Mouse (Mus musculus) myocyte (in vitro differentiated cells): Measurements from ENCODE around the gene Lpin2. TPM values are rescaled to one million over a fixed set of nuclear protein-coding genes. Genes with fewer than 3 reads are reported as not detected.

Experiments
- H3K27me3 ChIP-seq: one replicate; pipeline ENCODE4 v1.6.1; 2011; ENCODE audit not compliant: control insufficient read depth, insufficient read depth, insufficient read length
- H3K36me3 ChIP-seq: one replicate; pipeline ENCODE4 v1.6.1; 2011; ENCODE audit not compliant: control insufficient read depth, insufficient read depth
- H3K4me2 ChIP-seq: one replicate; pipeline ENCODE4 v1.6.1; 2011; ENCODE audit warnings: low read depth, control low read depth
- H3K4me3 ChIP-seq: one replicate; pipeline ENCODE4 v1.5.1; 2011; ENCODE audit warnings: mild to moderate bottlenecking, control low read depth, moderate library complexity
- H3K79me2 ChIP-seq: one replicate; pipeline ENCODE4 v1.6.1; 2011; ENCODE audit not compliant: control insufficient read depth, insufficient read depth
- H3ac ChIP-seq: one replicate; pipeline ENCODE4 v1.6.1; 2011; ENCODE audit not compliant: control insufficient read depth, insufficient read length
- CEBPB ChIP-seq: IDR thresholded peaks from 2 replicates; pipeline ENCODE4 v1.6.1; 2011; ENCODE audit warnings: mild to moderate bottlenecking, moderate library complexity; ENCODE audit not compliant: poor library complexity, insufficient read depth, severe bottlenecking
- E2F4 ChIP-seq: IDR thresholded peaks from one replicate; pipeline ENCODE4 v1.6.1; 2011; ENCODE audit warnings: mild to moderate bottlenecking, control low read depth, moderate library complexity; ENCODE audit not compliant: insufficient read depth
- MAX ChIP-seq: IDR thresholded peaks from one replicate; pipeline ENCODE4 v1.6.1; 2011; ENCODE audit warnings: low read depth, mild to moderate bottlenecking, control low read depth
- MYOD1 ChIP-seq, 3 experiments: IDR thresholded peaks; one replicate each; pipeline ENCODE4 v1.6.1; 2011; ENCODE audit warnings: control low read depth in 2 of 3, low read depth in 2 of 3, mild to moderate bottlenecking in 2 of 3, moderate library complexity in 1 of 3; ENCODE audit not compliant: insufficient read length in 2 of 3, control insufficient read depth in 1 of 3
- MYOG ChIP-seq, 3 experiments: IDR thresholded peaks; one replicate each; pipeline ENCODE4 v1.6.1; 2011; ENCODE audit warnings: control low read depth in 2 of 3, low read depth in 2 of 3, mild to moderate bottlenecking in 2 of 3; ENCODE audit not compliant: insufficient read length in 2 of 3, control insufficient read depth in 1 of 3, insufficient read depth in 1 of 3
- POLR2A ChIP-seq: IDR thresholded peaks from one replicate; pipeline ENCODE4 v1.6.1; 2011; ENCODE audit warnings: low read depth, mild to moderate bottlenecking, control low read depth, moderate library complexity; ENCODE audit not compliant: insufficient read length
- POLR2AphosphoS2 ChIP-seq: IDR thresholded peaks from one replicate; pipeline ENCODE4 v1.6.1; 2011; ENCODE audit warnings: low read depth, control low read depth; ENCODE audit not compliant: insufficient read length
- REST ChIP-seq: IDR thresholded peaks from one replicate; pipeline ENCODE4 v1.6.1; 2011; ENCODE audit warnings: mild to moderate bottlenecking, control low read depth, moderate library complexity; ENCODE audit not compliant: insufficient read depth, insufficient read length
- SRF ChIP-seq: IDR thresholded peaks from one replicate; pipeline ENCODE4 v1.6.1; 2011; ENCODE audit warnings: low read depth; ENCODE audit not compliant: control insufficient read depth, insufficient read length
- TCF12 ChIP-seq: IDR thresholded peaks from one replicate; pipeline ENCODE4 v1.6.1; 2011; ENCODE audit warnings: mild to moderate bottlenecking, control low read depth; ENCODE audit not compliant: poor library complexity, insufficient read depth, severe bottlenecking
- TCF3 ChIP-seq: IDR thresholded peaks from one replicate; pipeline ENCODE4 v1.6.1; 2011; ENCODE audit warnings: low read depth, control low read depth; ENCODE audit not compliant: insufficient read length
- USF1 ChIP-seq: IDR thresholded peaks from one replicate; pipeline ENCODE4 v1.6.1; 2011; ENCODE audit warnings: low read depth, mild to moderate bottlenecking, control low read depth, moderate library complexity
- polyA plus RNA-seq: library from polyadenylated mRNA; unstranded; fragments of >200 nt; fragmentation: generic; extraction: Trizol; gene quantifications from one replicate; pipeline ENCODE4 v1.2.1, GENCODE M21; 2012; ENCODE audit warnings: missing spikeins

Gene Lpin2
- polyA plus RNA-seq, 1 experiment: 6.4 TPM

DNA sequence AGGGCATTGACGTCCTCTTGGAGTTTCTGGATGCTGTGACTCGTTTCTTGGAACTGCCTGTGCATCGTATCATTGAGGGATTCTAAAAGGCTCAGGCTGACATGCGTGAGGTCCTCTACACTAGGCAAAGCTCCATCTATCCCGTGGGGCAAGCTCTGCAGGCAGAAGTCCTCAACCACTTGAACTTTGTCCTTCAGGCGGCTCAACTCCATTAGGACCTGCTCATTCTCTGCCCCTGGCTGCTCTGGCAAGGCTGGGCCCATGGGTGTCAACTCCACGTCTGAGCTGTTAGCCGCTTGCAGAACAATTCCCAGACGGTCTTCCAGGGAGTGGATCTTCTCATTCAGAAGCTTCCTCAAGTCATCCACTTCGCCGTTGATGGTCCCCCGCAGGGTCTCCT is 91.5 kb downstream of the Lpin2 start:
- H3K4me2 ChIP-seq: no peak overlapping the region
- H3K27me3 ChIP-seq: no peaks in the 10 kb centered on the region
- H3K79me2 ChIP-seq: no peaks in the 10 kb centered on the region
- TF ChIP-seq MYOG (IDR thresholded peaks at IDR 0.05; ENCODE audit: control insufficient read depth in 1 of 3, insufficient read depth in 1 of 3, insufficient read length in 2 of 3, low read depth in 2 of 3): no peak
- TF ChIP-seq USF1: no peak
- no peak overlapping the region for H3ac ChIP-seq
- H3K36me3 ChIP-seq: no peaks in the 10 kb centered on the region
- no peak overlapping the region for H3K4me3 ChIP-seq

DNA sequence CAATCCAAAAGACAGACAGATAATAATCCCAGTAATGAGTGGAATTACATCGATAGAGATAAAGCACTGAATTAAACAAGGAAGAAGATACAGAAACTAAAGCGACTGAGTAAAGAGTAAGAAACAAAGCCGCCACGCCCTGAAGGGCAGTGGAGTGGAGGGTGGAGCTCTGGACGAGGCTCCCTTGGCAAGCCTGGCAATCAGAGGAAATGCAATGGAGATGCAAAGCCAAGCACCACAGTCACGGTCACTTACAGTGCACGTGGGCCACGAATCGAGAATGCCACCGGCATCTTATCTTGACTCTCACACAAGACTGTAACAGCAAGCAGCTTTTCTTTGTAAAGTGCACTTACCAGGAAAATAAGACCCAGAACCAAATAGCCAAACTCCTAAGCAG is 94.4 kb downstream of the Lpin2 start:
- H3K27me3 ChIP-seq: no peaks in the 10 kb centered on the region
- H3K36me3 ChIP-seq: no peaks in the 10 kb centered on the region
- TF ChIP-seq CEBPB: no peak
- no peak for TF ChIP-seq TCF12
- no peak for TF ChIP-seq MAX
- TF ChIP-seq E2F4: no peak
- TF ChIP-seq REST: no peak
- TF ChIP-seq POLR2AphosphoS2: no peak
- no peak for TF ChIP-seq POLR2A
- no peak for TF ChIP-seq MYOD1 (IDR thresholded peaks at IDR 0.05; ENCODE audit: control insufficient read depth in 1 of 3, insufficient read length in 2 of 3, low read depth in 2 of 3)
- no peak for TF ChIP-seq TCF3
- TF ChIP-seq MYOG (IDR thresholded peaks at IDR 0.05; ENCODE audit: control insufficient read depth in 1 of 3, insufficient read depth in 1 of 3, insufficient read length in 2 of 3, low read depth in 2 of 3): no peak
- no peak for TF ChIP-seq SRF
- no peak for TF ChIP-seq USF1
- H3K79me2 ChIP-seq: no peaks in the 10 kb centered on the region
- H3K4me2 ChIP-seq: no peak overlapping the region
- no peak overlapping the region for H3ac ChIP-seq
- no peak overlapping the region for H3K4me3 ChIP-seq

DNA sequence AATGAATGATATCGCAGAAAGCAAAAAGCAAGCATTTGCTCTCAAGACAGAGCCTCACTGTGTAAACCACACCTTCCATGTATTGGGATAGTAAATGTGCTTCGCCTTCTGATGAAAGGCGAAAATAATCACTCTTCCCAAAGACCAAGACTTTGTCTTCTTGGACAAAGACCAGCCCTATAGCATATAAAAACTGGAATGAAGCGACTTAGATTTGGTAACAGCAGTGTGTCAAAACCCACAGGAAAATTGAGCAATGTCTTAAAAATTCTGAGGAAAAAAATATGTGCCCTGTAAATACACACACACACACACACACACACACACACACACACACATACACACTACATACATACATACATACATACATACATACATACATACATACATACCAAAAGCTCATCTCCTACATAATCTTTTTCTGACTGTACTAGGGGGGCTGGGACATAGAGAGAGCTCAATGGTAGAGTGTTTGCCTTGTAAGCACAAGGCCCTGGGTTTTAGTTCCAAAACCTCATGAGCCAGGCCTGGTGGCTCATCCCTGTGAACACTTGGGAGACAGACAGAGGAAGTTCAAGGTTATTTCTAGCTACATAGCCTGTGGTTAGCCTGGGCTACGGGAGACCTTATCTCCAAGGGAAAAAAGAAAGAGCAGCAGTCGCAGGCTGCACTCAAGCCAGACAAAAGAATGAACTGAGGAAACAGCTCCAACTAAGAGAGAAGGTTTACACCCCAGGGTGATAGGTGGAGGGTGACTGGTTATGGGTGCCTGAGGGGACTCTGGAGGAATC is 95.5 kb downstream of the Lpin2 start:
- TF ChIP-seq TCF3: no peak
- TF ChIP-seq TCF12: no peak
- TF ChIP-seq REST: no peak
- TF ChIP-seq POLR2A: no peak
- no peak for TF ChIP-seq CEBPB
- no peak for TF ChIP-seq MYOD1 (IDR thresholded peaks at IDR 0.05; ENCODE audit: control insufficient read depth in 1 of 3, insufficient read length in 2 of 3, low read depth in 2 of 3)
- no peak for TF ChIP-seq SRF
- no peak for TF ChIP-seq MYOG (IDR thresholded peaks at IDR 0.05; ENCODE audit: control insufficient read depth in 1 of 3, insufficient read depth in 1 of 3, insufficient read length in 2 of 3, low read depth in 2 of 3)
- Histone ChIP-seq H3K4me3 (no peak overlapping the region), H3ac (no peak overlapping the region), H3K4me2 (no peak overlapping the region), H3K36me3 (no peaks in the 10 kb centered on the region), H3K79me2 (no peaks in the 10 kb centered on the region), H3K27me3 (no peaks in the 10 kb centered on the region)

DNA sequence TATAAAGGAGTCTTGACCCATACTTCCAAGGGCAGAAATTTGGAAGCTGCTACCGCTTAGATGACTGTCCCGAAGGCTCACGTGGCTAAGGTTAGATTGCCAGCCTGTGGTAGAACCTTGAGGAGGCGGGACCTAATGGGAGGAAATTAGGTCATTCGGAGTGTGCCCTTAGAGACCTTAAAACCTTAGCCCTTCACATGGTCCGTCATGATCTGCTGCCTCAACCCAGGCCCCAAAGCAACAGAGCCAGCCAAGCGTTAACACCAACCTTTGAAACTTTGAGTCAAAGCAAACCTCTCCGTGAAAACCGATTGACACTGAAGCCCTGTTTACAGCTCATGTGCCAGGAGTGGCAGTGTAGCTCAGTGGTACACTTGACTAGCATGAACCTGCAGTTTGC is 100.4 kb downstream of the Lpin2 start:
- TF ChIP-seq CEBPB (no peak), MAX (no peak), POLR2A (no peak), MYOD1 (IDR thresholded peaks at IDR 0.05; ENCODE audit: control insufficient read depth in 1 of 3, insufficient read length in 2 of 3, low read depth in 2 of 3) (no peak), TCF3 (no peak), MYOG (IDR thresholded peaks at IDR 0.05; ENCODE audit: control insufficient read depth in 1 of 3, insufficient read depth in 1 of 3, insufficient read length in 2 of 3, low read depth in 2 of 3) (no peak), SRF (no peak), TCF12 (no peak), REST (no peak), POLR2AphosphoS2 (no peak), E2F4 (no peak), USF1 (no peak)
- Histone ChIP-seq H3ac (no peak overlapping the region), H3K27me3 (no peaks in the 10 kb centered on the region), H3K4me2 (no peak overlapping the region), H3K36me3 (no peaks in the 10 kb centered on the region), H3K79me2 (no peaks in the 10 kb centered on the region), H3K4me3 (no peak overlapping the region)

DNA sequence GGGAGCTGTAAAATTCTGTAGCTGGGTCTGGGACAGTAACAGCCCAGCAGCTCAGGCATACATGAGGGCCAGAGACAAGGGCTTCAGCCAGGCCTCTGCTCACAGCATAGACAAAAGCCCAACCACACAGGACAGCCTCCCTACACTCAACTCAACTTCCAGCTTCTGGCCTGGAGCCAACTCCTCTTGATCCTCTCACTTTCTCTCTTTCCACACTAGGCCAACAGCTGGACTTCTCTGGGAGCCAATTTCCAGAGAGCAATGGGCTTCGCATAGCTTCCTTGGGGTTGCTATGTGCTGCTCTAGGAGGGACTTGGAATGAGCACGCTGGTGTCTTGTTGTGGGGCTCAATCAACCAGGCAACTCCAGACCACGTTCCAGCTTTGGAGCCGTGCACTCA is 100.9 kb downstream of the Lpin2 start:
- Histone ChIP-seq H3K4me2 (no peak overlapping the region), H3K27me3 (no peaks in the 10 kb centered on the region), H3K79me2 (no peaks in the 10 kb centered on the region), H3K4me3 (no peak overlapping the region), H3K36me3 (no peaks in the 10 kb centered on the region), H3ac (no peak overlapping the region)
- TF ChIP-seq MYOD1 (IDR thresholded peaks at IDR 0.05; ENCODE audit: control insufficient read depth in 1 of 3, insufficient read length in 2 of 3, low read depth in 2 of 3) (no peak), REST (no peak), TCF12 (no peak)
